Mouse (Mus musculus) kidney, embryonic 14.5 days (tissue): ENCODE data around the gene Rnf144a. TPM values are rescaled to one million over a fixed set of nuclear protein-coding genes. Genes with fewer than 3 reads are reported as not detected.
A peak's percentile ranks its signal among the peaks of the same experiment; 100 is the strongest.

ENCODE experiments used
- ATAC-seq: fragments of 200-750 bp; cut with Nextera tagmentation; 2 replicates; pipeline ENCODE4 v1.8.0; 2017; ENCODE audit warnings: moderate number of reproducible peaks, mild to moderate bottlenecking, moderate TSS enrichment, moderate library complexity; ENCODE audit not compliant: low FRiP score, low TSS enrichment
- H3K27ac ChIP-seq: fragments of 300-500 bp; sonication (generic); 2 replicates; pipeline ENCODE4 v1.5.1; 2014; ENCODE audit warnings: low read depth, mild to moderate bottlenecking, low read length, moderate library complexity, mixed read lengths
- H3K27me3 ChIP-seq: fragments of 300-500 bp; sonication (generic); 2 replicates; pipeline ENCODE4 v1.6.1; 2014; ENCODE audit warnings: mild to moderate bottlenecking, low read length; ENCODE audit not compliant: control insufficient read depth, insufficient read depth
- H3K36me3 ChIP-seq: fragments of 300-500 bp; sonication (generic); 2 replicates; pipeline ENCODE4 v1.6.1; 2014; ENCODE audit warnings: low read length, mixed read lengths; ENCODE audit not compliant: control insufficient read depth, insufficient read depth
- H3K4me1 ChIP-seq: fragments of 300-500 bp; sonication (generic); 2 replicates; pipeline ENCODE4 v1.6.1; 2014; ENCODE audit warnings: low read length, mixed read lengths; ENCODE audit not compliant: control insufficient read depth, insufficient read depth
- H3K4me2 ChIP-seq: fragments of 300-500 bp; sonication (generic); replicated peaks from 2 replicates; pipeline ENCODE4 v1.6.1; 2014; ENCODE audit warnings: low read depth, mild to moderate bottlenecking, low read length
- H3K4me3 ChIP-seq: fragments of 300-500 bp; sonication (generic); 2 replicates; pipeline ENCODE4 v1.5.1; 2014; ENCODE audit warnings: mild to moderate bottlenecking, low read length
- H3K9ac ChIP-seq: fragments of 300-500 bp; sonication (generic); 2 replicates; pipeline ENCODE4 v1.6.1; 2014; ENCODE audit warnings: low read depth, mild to moderate bottlenecking, low read length, moderate library complexity
- H3K9me3 ChIP-seq: fragments of 300-500 bp; sonication (generic); 2 replicates; pipeline ENCODE4 v1.6.1; 2016; ENCODE audit warnings: low read length; ENCODE audit not compliant: control insufficient read depth
- WGBS: fragments of 180-500 bp; shearing (Covaris S2); extraction: QIAGEN DNeasy Blood & Tissue Kit; methylation state at CpG from one replicate; pipeline ENCODE4 v1.1.7; 2014; 5-methylcytosine and 5-hydroxymethylcytosine counted together
- polyA plus RNA-seq: library from polyadenylated mRNA; unstranded; fragments of >200 nt; fragmentation: Nextera tagmentation; extraction: Ambion mirVana; gene quantifications from 2 replicates; pipeline ENCODE4 v1.2.1, GENCODE M21; 2014

Rnf144a gene
- polyA plus RNA-seq, 1 experiment from 2014 or later = 29.8 TPM

GRCm38 (mm10) chr12:26401696-26402470 is 13.2 kb downstream of the Rnf144a start:
- Histone ChIP-seq H3K27ac (peak overlapping the region; percentile 43; the same call in 1 of the 2 replicates), H3K4me1 (peaks cover 32% of the 10 kb centered on the region; the same call in 1 of the 2 replicates)

GRCm38 (mm10) chr12:26401254-26401653 is 13.8 kb downstream of the Rnf144a start:
- H3K4me2 ChIP-seq = no peak overlapping the region
- no peaks in the 10 kb centered on the region for H3K36me3 ChIP-seq
- no peak overlapping the region for H3K9ac ChIP-seq
- no peaks in the 10 kb centered on the region for H3K9me3 ChIP-seq
- H3K4me1 ChIP-seq = peaks cover 32% of the 10 kb centered on the region; the same call in 1 of the 2 replicates
- H3K4me3 ChIP-seq = no peak overlapping the region
- H3K27ac ChIP-seq = peak overlapping the region; percentile 43; the same call in 1 of the 2 replicates
- 57% methylated on average over 1 of the region's 1 CpGs for WGBS
- no peaks in the 10 kb centered on the region for H3K27me3 ChIP-seq
- ATAC-seq = no peak

More at GRCm38 (mm10) chr12:26401696-26402470, 13.2 kb downstream of the Rnf144a start:
- ATAC-seq = no peak
- Histone ChIP-seq H3K4me2 (no peak overlapping the region), H3K36me3 (no peaks in the 10 kb centered on the region), H3K9ac (no peak overlapping the region), H3K27me3 (no peaks in the 10 kb centered on the region), H3K9me3 (no peaks in the 10 kb centered on the region), H3K4me3 (no peak overlapping the region)
- WGBS = 65% methylated on average over 10 of the region's 10 CpGs

DNA sequence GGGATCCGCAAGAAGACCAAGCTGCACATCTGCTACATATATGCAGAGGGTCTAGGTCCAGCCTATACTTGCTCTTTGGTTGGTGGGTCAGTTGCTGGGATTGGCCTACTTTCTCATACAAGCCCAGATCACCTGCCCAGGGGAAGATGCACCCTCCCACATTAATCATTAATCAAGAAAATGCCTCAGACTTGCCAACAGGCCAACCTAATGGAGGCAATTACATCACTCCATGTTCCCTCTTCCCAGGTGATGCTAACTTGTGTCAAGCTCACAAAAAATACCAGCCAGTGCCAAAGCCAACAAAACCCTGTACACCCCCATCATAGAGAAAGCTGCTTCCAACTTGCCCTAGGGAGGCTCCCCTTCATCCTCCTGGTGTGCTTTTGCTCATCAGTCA is 14.3 kb downstream of the Rnf144a start:
- no peaks in the 10 kb centered on the region for H3K9me3 ChIP-seq
- H3K4me2 ChIP-seq = no peak overlapping the region
- peak overlapping the region; percentile 43; the same call in 1 of the 2 replicates for H3K27ac ChIP-seq
- no peak overlapping the region for H3K4me3 ChIP-seq
- H3K4me1 ChIP-seq = peaks cover 29% of the 10 kb centered on the region; the same call in 1 of the 2 replicates
- 90% methylated on average over 1 of the region's 1 CpGs for WGBS
- H3K36me3 ChIP-seq = no peaks in the 10 kb centered on the region
- H3K9ac ChIP-seq = no peak overlapping the region
- no peaks in the 10 kb centered on the region for H3K27me3 ChIP-seq
- no peak for ATAC-seq

GRCm38 (mm10) chr12:26399391-26399790 is 15.7 kb downstream of the Rnf144a start:
- Histone ChIP-seq H3K9ac (no peak overlapping the region), H3K4me3 (no peak overlapping the region), H3K27me3 (no peaks in the 10 kb centered on the region), H3K36me3 (no peaks in the 10 kb centered on the region), H3K27ac (no peak overlapping the region), H3K4me1 (peaks cover 27% of the 10 kb centered on the region; the same call in 1 of the 2 replicates), H3K9me3 (no peaks in the 10 kb centered on the region), H3K4me2 (no peak overlapping the region)
- WGBS = 56% methylated on average over 6 of the region's 6 CpGs
- ATAC-seq = no peak

DNA sequence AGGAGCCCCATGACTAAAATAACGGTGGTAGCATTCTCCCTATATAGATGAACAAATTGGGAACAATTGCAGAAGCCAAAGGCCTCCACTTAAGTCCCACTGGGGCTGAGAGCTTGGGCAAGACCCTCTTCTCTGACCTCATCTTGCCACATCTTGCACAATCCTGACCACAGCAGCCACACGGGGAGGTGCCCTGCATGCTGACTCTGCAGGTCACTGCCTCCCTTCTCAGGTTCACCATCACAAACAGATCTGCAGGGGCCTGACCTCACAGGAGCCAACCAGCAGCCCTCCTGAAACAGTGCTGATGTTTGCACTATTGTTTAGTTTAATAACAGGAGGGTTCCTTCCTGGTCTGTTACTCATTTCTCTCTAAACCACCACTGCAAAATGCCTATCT is 16.5 kb downstream of the Rnf144a start:
- Histone ChIP-seq H3K27me3 (no peaks in the 10 kb centered on the region), H3K4me1 (peaks cover 27% of the 10 kb centered on the region; the same call in 1 of the 2 replicates), H3K9me3 (no peaks in the 10 kb centered on the region), H3K9ac (no peak overlapping the region), H3K27ac (no peak overlapping the region), H3K4me3 (no peak overlapping the region), H3K36me3 (no peaks in the 10 kb centered on the region), H3K4me2 (no peak overlapping the region)
- 55% methylated on average over 2 of the region's 2 CpGs for WGBS
- no peak; the same call in 1 of the 2 replicates for ATAC-seq

GRCm38 (mm10) chr12:26394485-26395470 is 20.3 kb downstream of the Rnf144a start:
- Histone ChIP-seq H3K9me3 (no peaks in the 10 kb centered on the region), H3K27me3 (no peaks in the 10 kb centered on the region), H3K4me2 (no peak overlapping the region), H3K4me1 (0 out of 2 replicates have a peak, but pooled peaks cover 12% of the 10 kb centered on the region), H3K36me3 (no peaks in the 10 kb centered on the region; the same call in 1 of the 2 replicates), H3K9ac (no peak overlapping the region), H3K27ac (no peak overlapping the region), H3K4me3 (no peak overlapping the region)
- no peak for ATAC-seq
- WGBS = 77% methylated on average over 13 of the region's 13 CpGs

DNA sequence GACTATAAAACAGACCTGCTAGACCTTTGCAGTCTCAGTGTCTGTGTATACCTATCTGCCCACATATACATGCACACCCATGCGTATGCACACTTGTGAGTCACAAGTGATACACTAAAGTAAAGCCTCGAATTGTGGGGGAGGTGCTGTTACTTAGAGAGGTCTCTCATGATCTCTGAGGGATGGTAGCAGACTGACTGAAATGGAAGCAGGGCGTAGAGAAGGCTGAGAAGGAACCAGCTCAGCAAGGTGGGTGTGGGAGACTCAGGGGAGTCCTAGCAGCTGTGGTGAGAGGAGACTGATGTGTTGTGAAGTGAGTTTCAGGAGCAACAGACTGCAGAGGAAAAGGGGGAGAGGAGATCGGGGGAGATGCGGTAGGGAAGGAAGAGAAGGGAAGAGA is 21.8 kb downstream of the Rnf144a start:
- Histone ChIP-seq H3K4me2 (no peak overlapping the region), H3K27ac (no peak overlapping the region), H3K9ac (no peak overlapping the region), H3K4me3 (no peak overlapping the region), H3K9me3 (no peaks in the 10 kb centered on the region), H3K27me3 (no peaks in the 10 kb centered on the region), H3K4me1 (0 out of 2 replicates have a peak, but pooled peaks cover 8% of the 10 kb centered on the region), H3K36me3 (peaks cover 11% of the 10 kb centered on the region; the same call in 1 of the 2 replicates)
- 78% methylated on average over 5 of the region's 5 CpGs for WGBS
- no peak for ATAC-seq

- Histone ChIP-seq H3K36me3 (peaks cover 22% of the 10 kb centered on the region; the same call in 1 of the 2 replicates), H3K4me1 (0 out of 2 replicates have a peak, but pooled peaks cover 8% of the 10 kb centered on the region), H3K4me3 (no peak overlapping the region), H3K27me3 (no peaks in the 10 kb centered on the region), H3K9me3 (no peaks in the 10 kb centered on the region), H3K4me2 (no peak overlapping the region), H3K27ac (no peak overlapping the region), H3K9ac (no peak overlapping the region)
- 86% methylated on average over 1 of the region's 1 CpGs for WGBS
- ATAC-seq = no peak
Measured at GRCm38 (mm10) chr12:26391162-26391561, 23.9 kb downstream of the Rnf144a start.
